Mouse (Mus musculus) ovary, postnatal 14 days (tissue): ENCODE data around the gene A4galt.

Source experiments
- DNase-seq: peaks from one replicate; pipeline ENCODE4 v3.0.0; 2022; ENCODE audit warnings: low spot score

The A4galt gene

DNA sequence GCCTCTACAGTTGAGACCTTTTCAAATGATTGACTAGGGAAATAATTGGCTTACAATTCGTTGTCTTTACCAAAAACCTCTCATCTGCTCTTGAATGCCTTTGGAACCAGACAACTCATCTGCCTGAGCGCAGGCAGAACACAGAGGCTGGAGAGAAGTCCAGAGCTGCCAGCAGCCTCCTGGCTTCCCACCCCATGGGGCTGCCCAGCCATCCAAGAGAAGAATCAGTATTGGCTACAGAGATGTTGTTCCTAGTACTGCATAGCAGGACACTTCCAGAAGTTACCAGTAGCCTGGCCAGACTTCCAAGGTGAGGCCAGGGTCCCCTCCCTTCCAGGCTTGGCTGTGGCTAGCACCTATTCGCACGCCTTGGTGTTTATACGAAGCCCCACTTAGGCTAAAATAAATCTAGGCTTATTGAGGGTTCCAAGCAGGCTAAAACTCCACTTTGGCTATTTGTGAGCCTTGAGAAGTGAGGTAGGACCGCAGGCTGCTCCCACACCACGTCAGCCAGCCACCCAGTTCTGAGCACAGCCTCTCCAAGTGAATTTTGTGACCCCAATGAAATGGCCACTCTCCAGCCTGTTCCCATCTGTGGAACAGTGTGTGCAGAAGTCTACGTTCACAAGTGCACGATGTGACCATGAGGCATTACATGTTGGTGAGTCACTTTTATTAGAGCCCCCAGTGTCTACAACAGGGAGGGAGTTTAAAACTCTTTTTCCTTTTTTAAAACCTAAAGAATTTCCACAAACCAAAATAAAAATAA lies 25.3 kb downstream of the A4galt start:
- DNase-seq: no peak

DNA sequence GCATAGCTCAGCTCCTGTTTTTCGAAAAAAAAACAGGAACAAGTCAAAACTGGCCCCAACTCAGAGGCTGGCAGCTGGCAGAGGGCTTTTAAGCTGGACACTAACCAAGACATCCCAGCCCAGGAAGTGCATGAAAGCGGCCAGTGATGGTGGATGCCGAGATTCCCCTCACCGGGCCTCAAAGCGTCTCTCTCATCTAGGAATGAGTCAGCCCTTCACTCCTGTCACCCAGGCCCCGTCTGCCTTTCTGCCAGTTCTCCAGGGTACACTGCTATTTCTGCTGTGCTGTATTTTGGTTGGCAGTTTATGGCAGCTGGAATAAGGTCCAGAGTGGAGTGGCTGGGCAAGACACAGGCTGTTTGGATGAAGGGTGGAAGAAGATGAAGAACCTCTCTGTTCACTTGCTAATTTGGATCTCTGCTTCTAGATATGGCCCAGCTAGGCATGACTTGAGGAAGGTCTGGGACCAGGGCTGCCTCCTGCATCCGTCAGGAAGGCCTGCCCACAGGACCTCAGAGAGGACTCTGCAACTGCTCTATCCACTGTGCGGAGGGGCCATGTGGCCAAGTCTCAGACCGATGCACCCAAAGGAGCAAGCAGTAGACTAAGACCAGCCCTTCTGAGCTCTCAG lies 27.3 kb downstream of the A4galt start:
- DNase-seq: no peak

DNA sequence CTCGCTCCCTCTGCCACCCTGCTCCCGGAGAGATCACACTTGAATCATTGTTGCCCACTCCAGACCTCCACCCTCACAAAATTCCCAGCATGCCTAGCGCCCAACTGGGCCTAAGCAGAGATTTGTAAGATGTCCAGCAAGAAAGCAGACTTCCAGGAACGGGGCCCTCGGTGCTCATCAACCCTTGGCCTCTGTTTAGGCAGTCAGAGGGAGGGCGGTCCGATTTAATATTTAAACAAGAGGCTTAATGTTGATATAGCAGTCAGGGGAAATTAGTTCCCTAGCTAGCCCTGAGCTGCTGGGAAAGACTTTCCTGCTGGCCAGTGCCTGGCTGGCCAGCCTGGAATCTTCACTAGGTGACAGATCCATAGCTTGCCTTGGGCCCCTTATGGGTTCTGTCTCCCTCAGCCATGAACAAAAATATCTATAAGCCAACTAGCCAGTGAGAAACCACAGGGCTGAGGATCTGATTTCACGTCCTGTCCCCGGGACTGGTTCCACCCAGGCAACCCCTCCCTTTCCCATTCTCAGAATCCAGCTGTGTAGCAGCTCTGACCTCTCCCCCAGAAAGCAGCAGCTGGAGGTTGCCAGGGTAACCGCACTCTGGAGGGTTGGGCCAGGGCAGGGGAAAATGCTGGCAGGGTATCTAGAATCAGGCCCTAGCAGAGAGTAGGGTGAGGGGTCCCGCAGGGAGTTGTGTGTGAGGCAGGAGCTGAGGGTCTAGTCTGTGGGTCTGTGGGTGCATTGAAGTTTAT lies 28.2 kb downstream of the A4galt start:
- DNase-seq: peak; percentile 51

DNA sequence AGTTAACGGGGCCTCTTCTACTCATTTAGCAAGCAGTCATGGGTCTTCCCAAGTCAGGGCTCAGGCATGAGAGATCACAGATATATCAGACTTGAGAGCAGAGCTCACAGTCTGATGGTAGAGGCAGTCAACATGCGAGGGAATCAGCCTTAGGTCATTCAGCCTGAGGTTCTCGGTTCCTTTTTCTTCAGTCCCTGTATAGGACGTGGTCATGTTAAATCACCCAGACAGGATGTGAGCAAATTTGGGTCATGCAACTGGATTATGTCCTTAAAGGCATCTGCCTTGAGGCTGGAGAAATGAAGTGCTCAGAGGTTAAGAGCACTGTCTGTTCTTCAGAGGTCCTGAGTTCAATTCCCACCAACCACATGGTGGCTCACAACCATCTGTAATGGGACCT lies 29.9 kb downstream of the A4galt start:
- DNase-seq: no peak

DNA sequence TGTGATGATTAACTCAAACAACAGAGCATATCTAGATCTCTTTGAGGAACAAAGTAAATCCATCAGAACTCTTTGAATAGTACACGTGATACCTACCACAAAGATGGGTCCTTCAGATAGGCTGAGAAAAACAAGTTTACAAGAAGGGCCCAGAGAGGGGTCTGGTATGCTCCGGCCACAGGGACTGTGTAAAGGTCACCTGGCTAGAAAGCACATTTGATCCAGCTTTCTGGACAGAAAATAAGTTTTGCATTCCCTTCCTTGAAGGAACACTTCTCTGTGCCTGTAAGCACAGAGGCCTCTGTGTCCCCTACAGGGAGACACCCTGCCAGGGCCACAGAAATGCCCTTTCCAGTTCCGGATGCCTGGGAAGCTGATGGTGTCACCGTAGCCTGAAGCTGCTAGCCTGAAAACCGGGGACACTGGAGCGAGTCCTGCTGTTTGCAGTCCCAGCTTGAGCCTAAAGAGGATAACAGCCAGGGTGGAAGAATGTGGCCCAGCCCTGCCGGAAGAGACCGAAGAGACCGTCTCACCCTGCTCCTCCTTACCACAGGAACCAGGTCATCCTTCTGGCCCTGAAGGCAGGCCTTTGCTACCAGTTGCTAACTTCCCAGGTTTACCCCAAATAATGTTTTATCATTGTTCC lies 31.1 kb downstream of the A4galt start:
- DNase-seq: no peak

DNA sequence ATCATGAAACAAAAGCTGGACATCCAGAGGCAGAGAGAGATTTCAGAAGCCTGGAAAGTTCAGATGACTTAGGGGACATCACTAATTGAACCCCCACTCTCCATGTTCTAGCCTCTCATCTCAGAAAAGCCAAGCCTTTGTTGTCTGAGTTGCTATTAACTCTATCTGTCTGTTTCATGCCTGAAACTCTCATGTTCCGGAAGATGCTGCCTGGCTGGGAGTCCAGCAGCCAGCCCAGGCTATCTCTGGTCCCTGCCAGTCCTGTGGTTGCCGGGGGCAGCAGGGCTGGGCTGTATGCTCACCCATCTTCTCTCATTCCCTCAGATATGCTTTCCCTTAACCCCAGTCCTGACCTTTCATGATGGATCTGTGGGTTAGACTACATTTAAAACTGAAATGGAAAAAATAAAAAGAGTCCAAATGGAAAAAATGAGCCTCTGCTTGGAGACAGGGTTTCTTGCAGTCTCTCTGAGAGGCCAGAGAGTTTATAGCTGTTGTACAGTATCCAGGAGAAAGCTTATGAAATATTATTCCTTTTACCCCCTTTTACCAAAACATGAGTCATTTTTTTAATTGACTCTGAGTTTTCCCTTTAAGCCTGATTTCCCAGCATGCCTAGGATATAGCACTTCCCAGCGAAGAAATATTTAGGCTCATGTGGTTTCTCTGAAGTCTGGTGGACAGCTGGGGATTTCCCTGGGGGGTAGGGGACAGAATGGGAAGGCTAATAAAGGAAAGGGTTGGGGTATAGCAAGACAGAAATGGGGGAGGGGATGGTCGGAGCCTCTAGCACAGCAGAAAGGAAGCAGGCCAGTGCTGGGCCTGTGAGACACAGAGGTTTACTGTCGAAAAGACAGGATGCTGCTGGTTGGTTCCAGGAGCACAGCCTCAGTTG lies 36.0 kb downstream of the A4galt start:
- DNase-seq: no peak

DNA sequence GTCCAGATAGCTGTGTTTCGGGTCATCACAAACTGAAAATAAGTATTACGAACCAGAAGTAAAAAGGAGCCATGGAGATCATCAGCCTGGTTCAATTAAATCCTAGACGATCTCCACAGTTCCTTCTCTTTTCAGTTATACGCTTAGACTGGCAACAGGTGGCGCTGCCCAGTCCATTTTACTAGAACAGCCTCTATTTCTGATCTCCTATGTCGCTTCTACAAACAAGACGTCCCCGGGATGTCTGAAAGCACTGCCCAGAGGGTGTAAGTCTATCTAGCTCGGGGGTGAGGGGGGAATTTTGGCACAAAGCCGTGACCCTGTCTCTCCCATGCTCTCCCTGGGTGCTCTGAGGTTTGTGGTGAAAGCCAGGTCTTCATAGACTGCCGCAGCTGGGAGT lies 41.3 kb downstream of the A4galt start:
- peak; percentile 57 for DNase-seq

DNA sequence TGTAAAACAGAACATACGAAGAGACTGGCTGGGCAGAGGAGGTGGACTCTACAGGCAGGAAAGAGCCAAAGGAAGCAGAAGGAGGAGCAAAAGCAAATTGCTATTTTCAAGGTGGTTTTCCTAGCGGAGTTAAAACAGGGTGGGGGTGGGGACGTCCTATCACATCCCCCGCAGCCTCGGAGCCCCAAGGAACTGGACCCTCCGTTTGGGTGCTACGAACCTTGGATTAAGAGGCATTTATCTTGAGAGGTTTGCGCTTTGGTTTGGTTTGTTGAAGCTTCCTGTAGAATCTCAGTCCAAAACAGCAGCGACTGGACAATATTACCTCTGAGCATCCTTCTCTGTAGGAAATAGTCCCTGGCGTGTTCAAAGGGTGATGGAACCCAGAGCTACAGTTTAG lies 41.9 kb downstream of the A4galt start:
- DNase-seq: no peak

DNA sequence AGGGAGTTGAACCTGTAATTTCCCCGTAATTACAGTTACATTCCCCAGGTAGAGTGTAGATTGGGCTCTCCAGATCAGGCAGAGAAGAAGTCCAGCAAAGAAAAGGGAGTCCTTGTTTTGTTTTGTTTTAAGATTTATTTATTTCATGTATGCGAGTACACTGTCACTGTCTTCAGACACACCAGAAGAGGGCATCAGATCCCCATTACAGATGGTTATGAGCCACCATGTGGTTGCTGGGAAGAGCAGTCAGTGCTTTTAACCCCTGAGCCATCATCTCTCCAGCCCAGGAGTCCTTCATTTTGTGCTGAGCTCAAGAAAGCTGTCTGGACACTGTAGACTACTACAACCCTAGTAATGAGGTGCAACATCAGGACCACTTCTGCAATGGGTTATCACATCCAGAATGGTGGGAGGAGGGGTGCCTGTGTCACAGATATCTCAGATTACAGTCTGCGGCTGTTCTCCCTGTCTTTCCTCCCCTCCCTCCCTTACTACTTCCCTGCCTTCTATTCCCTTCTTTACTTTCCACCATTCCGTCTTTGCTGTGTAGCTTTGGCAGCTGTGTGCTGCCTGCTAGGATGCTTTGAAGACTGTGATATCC lies 42.4 kb downstream of the A4galt start:
- DNase-seq: no peak

DNA sequence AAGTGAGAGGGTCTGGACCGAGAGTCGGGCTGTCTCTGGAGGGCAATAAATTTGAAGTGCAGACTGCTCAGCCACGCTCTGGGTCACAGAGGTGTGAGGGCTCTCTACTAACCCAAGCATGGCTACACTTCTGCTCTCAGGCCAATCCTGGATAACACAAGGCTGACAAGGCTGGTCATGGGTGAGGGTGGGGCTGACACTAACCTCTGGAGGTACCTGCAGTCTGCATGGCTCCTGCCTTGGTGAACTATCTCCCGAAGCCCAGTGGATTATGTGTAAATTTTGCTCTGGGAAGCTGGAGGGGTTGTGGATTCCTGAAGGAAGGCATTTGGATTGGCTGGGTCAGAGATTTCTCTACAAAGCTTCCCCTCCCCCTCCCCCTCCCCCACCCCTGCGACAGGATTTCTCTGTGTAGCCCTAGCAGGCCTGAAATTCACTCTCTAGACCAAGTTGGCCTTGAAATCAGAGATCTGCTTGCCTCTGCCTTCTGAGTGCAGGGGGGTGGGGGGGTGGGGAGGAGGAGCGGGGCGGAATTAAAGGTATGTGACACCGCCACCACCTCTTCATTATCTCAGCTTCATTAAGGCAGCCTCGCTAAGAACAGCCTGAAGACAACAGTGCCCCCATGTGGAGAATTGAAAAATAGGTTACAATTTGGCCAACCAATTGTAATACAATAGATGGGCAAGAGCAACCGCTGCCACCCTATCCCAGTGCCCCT lies 46.7 kb downstream of the A4galt start:
- DNase-seq: peak; percentile 58

DNA sequence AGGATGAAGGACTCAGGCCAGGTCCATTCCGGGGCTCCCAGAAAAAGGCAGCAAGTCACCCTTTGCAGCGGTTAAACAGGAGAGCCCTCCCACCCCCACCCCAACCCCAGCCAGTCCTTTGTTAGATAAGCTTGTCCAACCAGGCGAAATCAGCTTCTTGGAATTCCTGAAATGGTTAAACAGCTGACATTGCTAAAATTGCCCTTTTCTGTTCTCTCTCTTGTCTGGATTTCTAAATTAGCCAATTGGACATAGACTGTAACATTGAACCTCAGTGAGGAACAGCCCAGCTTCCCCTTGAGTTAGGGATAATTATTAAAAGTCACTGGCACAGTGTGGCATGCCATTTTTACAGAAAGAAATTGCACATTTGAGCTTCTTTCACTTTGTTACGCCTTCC lies 49.2 kb downstream of the A4galt start:
- no peak for DNase-seq

DNA sequence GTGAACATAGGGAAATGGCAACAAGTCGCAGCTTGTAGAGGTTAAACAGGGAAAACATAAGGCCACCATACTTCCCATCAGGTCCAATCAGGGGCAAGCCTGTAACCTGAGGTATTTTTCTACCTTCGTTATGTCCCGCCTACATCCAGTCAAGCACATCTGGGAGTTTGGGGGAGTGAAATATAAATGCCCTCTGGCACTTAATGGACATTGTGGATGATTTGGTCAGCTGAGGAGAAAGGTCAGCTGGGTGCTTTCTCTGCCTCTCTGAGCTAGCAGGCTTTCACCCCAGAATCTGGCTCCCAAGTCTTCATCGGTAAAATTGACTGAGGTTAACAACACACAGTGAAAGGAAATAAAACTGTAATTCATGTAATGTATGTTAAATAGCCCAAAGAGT lies 58.2 kb downstream of the A4galt start:
- DNase-seq: no peak

DNA sequence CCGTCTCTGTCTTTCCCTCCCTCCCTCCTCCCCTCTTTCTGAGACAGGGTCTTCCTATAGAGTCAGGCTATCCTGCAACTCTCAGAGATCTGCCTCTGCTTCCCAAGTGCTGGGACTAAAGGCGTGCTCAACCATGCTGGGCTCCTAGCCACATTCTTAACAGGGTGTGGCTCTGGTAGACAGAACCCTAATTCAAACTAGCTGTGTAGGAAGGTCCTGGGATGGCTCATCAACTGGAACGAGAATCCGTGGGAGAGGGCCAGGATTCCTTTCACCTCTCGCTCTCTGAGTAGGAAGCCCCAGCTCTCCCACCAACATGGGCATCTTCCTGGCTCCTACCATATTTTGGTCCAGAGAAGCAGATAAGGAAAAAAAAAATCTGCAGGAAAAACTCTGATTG lies 69.2 kb downstream of the A4galt start:
- no peak for DNase-seq

DNA sequence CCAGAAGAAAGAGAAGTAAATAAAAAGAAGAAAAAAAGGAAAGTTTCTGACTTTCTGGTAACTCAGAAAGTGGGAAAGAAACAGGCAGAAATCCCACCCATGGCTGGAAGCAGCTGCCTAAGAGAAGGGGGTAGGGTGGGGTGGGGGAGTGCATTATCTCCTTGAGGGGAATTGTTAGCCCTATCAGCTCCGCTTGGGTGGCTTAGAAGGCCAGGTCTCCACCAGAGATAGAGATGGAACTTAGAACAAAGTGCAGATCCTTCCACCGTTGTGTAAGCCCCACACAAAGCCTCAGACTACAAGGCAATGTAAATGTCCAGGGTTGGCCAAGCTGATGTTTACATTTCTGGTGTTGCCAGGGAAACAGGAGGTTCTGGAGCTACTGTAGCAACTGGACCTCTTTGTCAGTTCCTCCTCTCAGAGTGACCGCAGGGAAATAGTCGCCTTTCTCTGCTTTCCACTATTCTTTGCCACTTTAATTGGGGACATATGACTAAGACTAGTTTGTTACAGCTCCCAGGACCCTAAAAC lies 69.7 kb downstream of the A4galt start:
- no peak for DNase-seq

DNA sequence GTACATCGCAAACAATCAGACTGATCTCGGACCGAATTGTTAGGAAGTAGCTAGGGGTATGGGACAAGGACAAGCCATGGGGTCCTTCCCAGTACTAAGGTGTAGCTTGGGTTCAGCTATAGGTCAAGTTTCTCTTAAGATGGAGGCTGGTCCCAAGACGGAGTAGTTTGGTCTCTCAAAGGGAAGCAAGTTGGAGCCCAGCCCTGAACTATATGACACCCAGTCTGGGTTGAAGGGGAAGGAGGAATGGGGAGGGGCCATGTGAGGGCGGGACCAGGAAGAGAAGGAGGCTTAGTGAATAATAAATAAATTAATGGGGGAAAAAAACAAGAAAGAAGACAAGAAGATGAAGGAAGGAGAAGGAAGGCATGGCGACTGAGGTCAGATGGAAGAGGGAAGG lies 71.6 kb downstream of the A4galt start:
- DNase-seq: no peak
